Mouse (Mus musculus) myocyte (in vitro differentiated cells): ENCODE data around the gene Slc35f1. TPM values are rescaled to one million over a fixed set of nuclear protein-coding genes. Genes with fewer than 3 reads are reported as not detected.

Source experiments
- H3K27me3 ChIP-seq: one replicate; pipeline ENCODE4 v1.6.1; 2011; ENCODE audit not compliant: control insufficient read depth, insufficient read depth, insufficient read length
- H3K36me3 ChIP-seq: one replicate; pipeline ENCODE4 v1.6.1; 2011; ENCODE audit not compliant: control insufficient read depth, insufficient read depth
- H3K4me2 ChIP-seq: one replicate; pipeline ENCODE4 v1.6.1; 2011; ENCODE audit warnings: low read depth, control low read depth
- H3K4me3 ChIP-seq: one replicate; pipeline ENCODE4 v1.5.1; 2011; ENCODE audit warnings: mild to moderate bottlenecking, control low read depth, moderate library complexity
- H3K79me2 ChIP-seq: one replicate; pipeline ENCODE4 v1.6.1; 2011; ENCODE audit not compliant: control insufficient read depth, insufficient read depth
- H3ac ChIP-seq: one replicate; pipeline ENCODE4 v1.6.1; 2011; ENCODE audit not compliant: control insufficient read depth, insufficient read length
- CEBPB ChIP-seq: IDR thresholded peaks from 2 replicates; pipeline ENCODE4 v1.6.1; 2011; ENCODE audit warnings: mild to moderate bottlenecking, moderate library complexity; ENCODE audit not compliant: poor library complexity, insufficient read depth, severe bottlenecking
- E2F4 ChIP-seq: IDR thresholded peaks from one replicate; pipeline ENCODE4 v1.6.1; 2011; ENCODE audit warnings: mild to moderate bottlenecking, control low read depth, moderate library complexity; ENCODE audit not compliant: insufficient read depth
- MAX ChIP-seq: IDR thresholded peaks from one replicate; pipeline ENCODE4 v1.6.1; 2011; ENCODE audit warnings: low read depth, mild to moderate bottlenecking, control low read depth
- MYOD1 ChIP-seq, 3 experiments: IDR thresholded peaks; one replicate each; pipeline ENCODE4 v1.6.1; 2011; ENCODE audit warnings: control low read depth in 2 of 3, low read depth in 2 of 3, mild to moderate bottlenecking in 2 of 3, moderate library complexity in 1 of 3; ENCODE audit not compliant: insufficient read length in 2 of 3, control insufficient read depth in 1 of 3
- MYOG ChIP-seq, 3 experiments: IDR thresholded peaks; one replicate each; pipeline ENCODE4 v1.6.1; 2011; ENCODE audit warnings: control low read depth in 2 of 3, low read depth in 2 of 3, mild to moderate bottlenecking in 2 of 3; ENCODE audit not compliant: insufficient read length in 2 of 3, control insufficient read depth in 1 of 3, insufficient read depth in 1 of 3
- POLR2A ChIP-seq: IDR thresholded peaks from one replicate; pipeline ENCODE4 v1.6.1; 2011; ENCODE audit warnings: low read depth, mild to moderate bottlenecking, control low read depth, moderate library complexity; ENCODE audit not compliant: insufficient read length
- POLR2AphosphoS2 ChIP-seq: IDR thresholded peaks from one replicate; pipeline ENCODE4 v1.6.1; 2011; ENCODE audit warnings: low read depth, control low read depth; ENCODE audit not compliant: insufficient read length
- REST ChIP-seq: IDR thresholded peaks from one replicate; pipeline ENCODE4 v1.6.1; 2011; ENCODE audit warnings: mild to moderate bottlenecking, control low read depth, moderate library complexity; ENCODE audit not compliant: insufficient read depth, insufficient read length
- SRF ChIP-seq: IDR thresholded peaks from one replicate; pipeline ENCODE4 v1.6.1; 2011; ENCODE audit warnings: low read depth; ENCODE audit not compliant: control insufficient read depth, insufficient read length
- TCF12 ChIP-seq: IDR thresholded peaks from one replicate; pipeline ENCODE4 v1.6.1; 2011; ENCODE audit warnings: mild to moderate bottlenecking, control low read depth; ENCODE audit not compliant: poor library complexity, insufficient read depth, severe bottlenecking
- TCF3 ChIP-seq: IDR thresholded peaks from one replicate; pipeline ENCODE4 v1.6.1; 2011; ENCODE audit warnings: low read depth, control low read depth; ENCODE audit not compliant: insufficient read length
- USF1 ChIP-seq: IDR thresholded peaks from one replicate; pipeline ENCODE4 v1.6.1; 2011; ENCODE audit warnings: low read depth, mild to moderate bottlenecking, control low read depth, moderate library complexity
- polyA plus RNA-seq: library from polyadenylated mRNA; unstranded; fragments of >200 nt; fragmentation: generic; extraction: Trizol; gene quantifications from one replicate; pipeline ENCODE4 v1.2.1, GENCODE M21; 2012; ENCODE audit warnings: missing spikeins

Slc35f1 gene
- polyA plus RNA-seq, 1 experiment: not detected

DNA sequence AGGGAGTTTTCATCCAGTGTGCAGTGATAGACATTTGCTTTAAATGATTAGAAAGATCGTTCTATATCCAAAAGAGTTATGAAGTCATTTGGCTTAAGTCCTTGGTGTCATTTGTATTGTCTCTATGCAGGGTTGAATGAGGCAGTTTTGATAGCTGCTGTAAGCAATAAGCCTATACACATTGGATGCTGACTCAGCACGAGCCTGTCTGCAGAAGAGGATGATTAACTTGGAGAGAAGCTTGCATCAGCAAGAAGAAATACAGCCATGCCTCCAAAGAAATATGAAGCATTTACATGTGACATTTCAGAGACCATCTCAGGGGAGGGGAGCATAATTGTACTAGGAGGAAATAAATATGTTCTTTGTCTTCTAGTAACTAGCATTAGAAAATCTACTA, 19.1 kb downstream of the Slc35f1 start:
- no peaks in the 10 kb centered on the region for H3K79me2 ChIP-seq
- H3ac ChIP-seq: no peak overlapping the region
- no peak overlapping the region for H3K4me2 ChIP-seq
- no peak for TF ChIP-seq TCF12
- TF ChIP-seq E2F4: no peak
- no peak for TF ChIP-seq MYOD1 (IDR thresholded peaks at IDR 0.05; ENCODE audit: control insufficient read depth in 1 of 3, insufficient read length in 2 of 3, low read depth in 2 of 3)
- no peak for TF ChIP-seq USF1
- TF ChIP-seq CEBPB: no peak
- TF ChIP-seq POLR2A: no peak
- no peak for TF ChIP-seq MYOG (IDR thresholded peaks at IDR 0.05; ENCODE audit: control insufficient read depth in 1 of 3, insufficient read depth in 1 of 3, insufficient read length in 2 of 3, low read depth in 2 of 3)
- no peak for TF ChIP-seq SRF
- no peak for TF ChIP-seq MAX
- no peak for TF ChIP-seq TCF3
- TF ChIP-seq POLR2AphosphoS2: no peak
- no peak for TF ChIP-seq REST
- no peaks in the 10 kb centered on the region for H3K27me3 ChIP-seq
- no peak overlapping the region for H3K4me3 ChIP-seq
- H3K36me3 ChIP-seq: no peaks in the 10 kb centered on the region

DNA sequence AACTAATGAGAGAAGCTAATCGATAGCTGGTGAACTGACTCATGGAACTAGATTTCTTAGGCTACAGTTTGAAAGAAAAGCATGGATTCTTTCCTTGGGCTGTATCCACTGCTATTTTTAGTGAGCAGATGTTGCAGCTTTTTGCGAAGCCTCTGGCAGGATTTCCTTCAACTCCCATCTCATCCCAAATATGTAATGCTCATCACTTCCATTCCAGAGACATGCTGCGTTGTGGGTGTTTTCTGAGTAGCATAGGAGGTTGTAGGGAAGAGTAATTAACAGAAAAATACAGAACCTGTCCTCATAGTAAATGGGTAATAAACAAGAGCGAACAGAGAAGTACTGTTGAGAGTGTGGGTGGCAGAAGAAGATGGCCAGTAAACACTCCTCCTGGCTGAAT, 21.8 kb downstream of the Slc35f1 start:
- Histone ChIP-seq H3K36me3 (no peaks in the 10 kb centered on the region), H3K79me2 (no peaks in the 10 kb centered on the region), H3K4me2 (no peak overlapping the region), H3K4me3 (no peak overlapping the region), H3K27me3 (no peaks in the 10 kb centered on the region), H3ac (no peak overlapping the region)
- no peak for TF ChIP-seq POLR2AphosphoS2
- TF ChIP-seq SRF: no peak
- no peak for TF ChIP-seq POLR2A
- TF ChIP-seq MYOD1 (IDR thresholded peaks at IDR 0.05; ENCODE audit: control insufficient read depth in 1 of 3, insufficient read length in 2 of 3, low read depth in 2 of 3): no peak
- no peak for TF ChIP-seq MYOG (IDR thresholded peaks at IDR 0.05; ENCODE audit: control insufficient read depth in 1 of 3, insufficient read depth in 1 of 3, insufficient read length in 2 of 3, low read depth in 2 of 3)
- no peak for TF ChIP-seq CEBPB
- no peak for TF ChIP-seq MAX
- TF ChIP-seq USF1: no peak
- no peak for TF ChIP-seq TCF3
- no peak for TF ChIP-seq REST
- TF ChIP-seq TCF12: no peak
- no peak for TF ChIP-seq E2F4

DNA sequence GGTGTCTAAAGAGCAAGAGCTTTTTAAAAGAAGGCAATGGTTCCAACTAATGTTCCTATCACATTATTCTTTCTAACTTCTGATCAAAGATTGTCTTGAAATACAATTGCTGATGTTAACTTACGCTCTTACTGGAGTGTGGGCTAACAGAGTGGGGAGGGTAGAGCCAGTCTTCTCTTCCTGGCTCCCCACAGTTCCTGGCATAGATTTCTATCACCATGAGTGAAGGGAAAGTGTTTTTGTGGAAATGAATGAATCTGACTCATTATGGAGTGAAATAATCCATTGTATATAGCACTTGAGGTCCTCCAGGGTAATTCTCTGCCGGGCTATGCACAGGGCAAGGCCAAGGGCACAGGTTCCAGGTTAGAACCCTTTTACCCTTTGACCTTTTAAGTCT, 24.2 kb downstream of the Slc35f1 start:
- Histone ChIP-seq H3K36me3 (no peaks in the 10 kb centered on the region), H3ac (no peak overlapping the region), H3K4me2 (no peak overlapping the region), H3K4me3 (no peak overlapping the region), H3K79me2 (no peaks in the 10 kb centered on the region), H3K27me3 (no peaks in the 10 kb centered on the region)
- TF ChIP-seq TCF12 (no peak), SRF (no peak)

DNA sequence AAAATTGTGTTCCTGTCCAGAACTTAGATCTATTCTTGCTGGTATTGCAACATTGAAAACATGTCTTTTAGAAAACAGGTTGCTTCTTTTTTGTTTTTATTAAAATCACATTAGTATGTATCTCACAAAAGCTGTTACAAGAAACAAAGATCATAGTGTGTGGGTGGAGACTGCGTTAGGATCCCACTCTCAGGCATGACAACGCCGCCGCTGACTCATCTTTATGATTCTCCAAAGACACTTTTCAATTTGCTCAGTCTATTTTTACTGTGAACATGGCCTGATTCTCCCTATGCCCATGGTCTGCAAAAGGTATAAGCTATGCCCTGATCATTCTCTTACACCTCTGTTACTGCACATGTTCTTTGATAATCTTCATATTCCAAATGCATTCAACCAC, 24.8 kb downstream of the Slc35f1 start:
- H3ac ChIP-seq: no peak overlapping the region
- no peaks in the 10 kb centered on the region for H3K36me3 ChIP-seq
- no peaks in the 10 kb centered on the region for H3K27me3 ChIP-seq
- H3K79me2 ChIP-seq: no peaks in the 10 kb centered on the region
- H3K4me3 ChIP-seq: no peak overlapping the region
- no peak overlapping the region for H3K4me2 ChIP-seq
- TF ChIP-seq POLR2AphosphoS2 (no peak), CEBPB (no peak), MAX (no peak), USF1 (no peak), POLR2A (no peak), E2F4 (no peak), REST (no peak), TCF12 (no peak)

- Histone ChIP-seq H3K79me2 (no peaks in the 10 kb centered on the region), H3ac (no peak overlapping the region), H3K27me3 (no peaks in the 10 kb centered on the region), H3K36me3 (no peaks in the 10 kb centered on the region), H3K4me3 (no peak overlapping the region), H3K4me2 (no peak overlapping the region)
- TF ChIP-seq TCF12: no peak
Measured at GRCm38 (mm10) chr10:52718199-52718917, 28.0 kb downstream of the Slc35f1 start.

- H3K4me3 ChIP-seq: no peak overlapping the region
- H3K36me3 ChIP-seq: no peaks in the 10 kb centered on the region
- TF ChIP-seq TCF12 (no peak), MAX (no peak), POLR2A (no peak), POLR2AphosphoS2 (no peak), USF1 (no peak), TCF3 (no peak), REST (no peak), SRF (no peak), CEBPB (no peak), MYOD1 (IDR thresholded peaks at IDR 0.05; ENCODE audit: control insufficient read depth in 1 of 3, insufficient read length in 2 of 3, low read depth in 2 of 3) (no peak), E2F4 (no peak), MYOG (IDR thresholded peaks at IDR 0.05; ENCODE audit: control insufficient read depth in 1 of 3, insufficient read depth in 1 of 3, insufficient read length in 2 of 3, low read depth in 2 of 3) (no peak)
- H3K27me3 ChIP-seq: no peaks in the 10 kb centered on the region
- H3ac ChIP-seq: no peak overlapping the region
- no peaks in the 10 kb centered on the region for H3K79me2 ChIP-seq
- no peak overlapping the region for H3K4me2 ChIP-seq
Measured at GRCm38 (mm10) chr10:52726674-52727073, 36.3 kb downstream of the Slc35f1 start.
